Mouse (Mus musculus) left cerebral cortex, postnatal 36 days (tissue): ENCODE data around the gene Scgb1b24. TPM values are rescaled to one million over a fixed set of nuclear protein-coding genes. Genes with fewer than 3 reads are reported as not detected.

Experiments
- DNase-seq, 2 experiments: peaks; one replicate each; pipeline ENCODE4 v3.0.0; 2021 to 2022; ENCODE audit warnings: low spot score in 2 of 2, mixed read lengths in 1 of 2
- intact Hi-C: fragments of 180-260 bp; cut with DNase I; formaldehyde crosslinking; loops from one replicate; pipeline ENCODE4 v1.15.1; 2025
- total RNA-seq, 2 experiments: library from RNA; stranded (reverse); gene quantifications; 2 replicates each; pipeline ENCODE4 v1.2.3; 2021

Gene Scgb1b24
- not detected for total RNA-seq

DNA sequence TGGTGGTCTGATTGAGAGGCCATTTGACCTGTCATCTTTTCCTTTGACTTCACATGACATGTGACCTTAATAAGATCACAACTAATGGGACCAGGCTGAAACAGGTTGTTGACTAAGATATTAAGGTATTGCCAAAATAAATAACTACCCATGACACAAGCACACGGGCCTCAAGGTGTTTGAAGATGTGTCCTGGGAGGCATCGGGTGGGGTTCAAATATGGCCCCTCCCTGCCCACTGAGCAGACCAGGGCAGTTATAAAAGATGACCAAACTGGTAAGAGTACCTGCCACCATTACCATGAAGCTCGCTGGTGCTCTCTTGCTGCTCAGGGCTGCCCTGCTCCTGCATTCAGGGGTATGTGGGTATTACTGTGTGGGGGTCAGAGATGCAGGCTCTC lies at the start of gene Scgb1b24:
Scgb1b24 (plus strand) TSS at position 301 of the 400 bp plus-strand sequence.
- intact Hi-C loops, result no loop called here
- DNase-seq, result no peak

DNA sequence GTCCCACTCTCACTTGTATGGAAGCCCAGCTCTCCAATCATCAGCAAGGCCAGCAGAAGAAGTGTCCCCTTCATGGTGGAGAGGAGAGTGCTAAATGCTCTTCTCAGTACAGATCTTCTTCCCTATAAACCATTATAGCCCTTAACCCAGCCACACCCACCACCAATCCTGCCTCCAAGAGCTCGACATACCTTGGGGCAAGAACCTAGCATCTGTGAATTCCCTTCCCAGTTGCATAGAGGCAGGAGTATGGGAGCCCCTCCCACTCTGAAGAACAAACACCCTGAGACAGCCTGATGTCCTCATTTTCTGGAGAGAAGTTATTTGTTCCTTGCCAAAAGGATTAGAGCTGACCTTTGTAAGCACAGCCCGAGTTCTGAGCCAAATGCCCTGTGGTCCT lies 4.4 kb upstream of the Scgb1b24 start, which contains the start of gene Scgb2b24:
Scgb2b24 (minus strand) TSS at position 101 of the 400 bp plus-strand sequence.
- no peak for DNase-seq
- intact Hi-C loops, result no loop called here

Other genes starting within 250 kb of the Scgb1b24 start
- not detected for gene Scgb2b21, start 223.3 kb upstream of the Scgb1b24 start, total RNA-seq
- gene Scgb2b24, start 4.5 kb upstream of the Scgb1b24 start, total RNA-seq, result not detected
- gene Scgb2b26, start 201.2 kb downstream of the Scgb1b24 start, total RNA-seq, result not detected